Mouse (Mus musculus) CH12.LX (cell line): ENCODE measurements at regions not wholly inside any gene's neighbourhood (a gene's known extent, or its start where the extent isn't known, plus 50 kb on each side); places are given as distances from the start of the nearest gene placed in this dataset.

ENCODE experiments used
- DNase-seq: peaks from one replicate; pipeline ENCODE4 v3.0.0-alpha.2; 2013; ENCODE audit errors: extremely low read depth
- H3K27ac ChIP-seq: 2 replicates; pipeline ENCODE4 v1.5.1; 2012; ENCODE audit warnings: low read depth, mild to moderate bottlenecking, control low read depth, moderate library complexity; ENCODE audit not compliant: insufficient read depth
- H3K27me3 ChIP-seq: replicated peaks from 2 replicates; pipeline ENCODE3; 2012; ENCODE audit warnings: inconsistent platforms
- H3K36me3 ChIP-seq, 2 experiments: replicated peaks in 1 of 2; 2 replicates each; pipeline versions ENCODE3 to v1.6.1; 2012; ENCODE audit warnings: inconsistent platforms in 1 of 2, low read length in 1 of 2, mild to moderate bottlenecking in 1 of 2, mixed read lengths in 1 of 2, moderate library complexity in 1 of 2; ENCODE audit not compliant: control insufficient read depth in 1 of 2, insufficient read depth in 1 of 2
- H3K4me1 ChIP-seq, 2 experiments: 2 replicates each; pipeline ENCODE4 v1.6.1; 2012; ENCODE audit warnings: inconsistent platforms in 1 of 2, moderate library complexity in 1 of 2; ENCODE audit not compliant: insufficient read depth in 2 of 2, control insufficient read depth in 1 of 2
- H3K4me2 ChIP-seq: 2 replicates; pipeline ENCODE4 v1.6.1; 2012; ENCODE audit warnings: low read depth, mild to moderate bottlenecking, control low read depth; ENCODE audit not compliant: poor library complexity, insufficient read depth, severe bottlenecking
- H3K4me3 ChIP-seq, 3 experiments: fragments of 150-350 bp in 1 of 3; sonication (generic) in 1 of 3; replicated peaks in 1 of 3; 2 replicates each; pipeline versions ENCODE3 to v1.5.1; 2011 to 2012; ENCODE audit warnings: low read depth in 2 of 3, low read length in 2 of 3, mild to moderate bottlenecking in 2 of 3, moderate library complexity in 2 of 3, control low read depth in 1 of 3, improper control_type of control experiment in 1 of 3, inconsistent platforms in 1 of 3, mixed read lengths in 1 of 3; ENCODE audit not compliant: poor library complexity in 1 of 3
- H3K79me2 ChIP-seq: replicated peaks from 2 replicates; pipeline ENCODE4 v1.6.1; 2012; ENCODE audit warnings: mild to moderate bottlenecking, moderate library complexity; ENCODE audit not compliant: control insufficient read depth, poor library complexity, insufficient read depth, severe bottlenecking; ENCODE audit errors: extremely low read depth
- H3K9ac ChIP-seq: 2 replicates; pipeline ENCODE4 v1.6.1; 2012; ENCODE audit warnings: low read depth, mild to moderate bottlenecking, control low read depth, moderate library complexity; ENCODE audit not compliant: insufficient read depth
- H3K9me3 ChIP-seq: replicated peaks from 2 replicates; pipeline ENCODE3; 2012; ENCODE audit warnings: low read length, inconsistent platforms, mixed read lengths
- BHLHE40 ChIP-seq: IDR thresholded peaks from 2 replicates; pipeline ENCODE4 v1.6.1; 2011; ENCODE audit warnings: mild to moderate bottlenecking, low read depth, low read length, improper control_type of control experiment
- CTCF ChIP-seq, 2 experiments: IDR thresholded peaks in 1 of 2; conservative IDR thresholded peaks in 1 of 2; 2 replicates each; pipeline ENCODE4 v1.5.1; 2011 to 2012; ENCODE audit warnings: low read depth in 2 of 2, low read length in 2 of 2, improper control_type of control experiment in 1 of 2, inconsistent platforms in 1 of 2, mild to moderate bottlenecking in 1 of 2, moderate library complexity in 1 of 2
- E2F4 ChIP-seq: IDR thresholded peaks from 2 replicates; pipeline ENCODE4 v1.6.1; 2011; ENCODE audit warnings: low read depth, low read length, improper control_type of control experiment; ENCODE audit not compliant: insufficient replicate concordance
- EP300 ChIP-seq: IDR thresholded peaks from 2 replicates; pipeline ENCODE4 v1.6.1; 2011; ENCODE audit warnings: low read length, improper control_type of control experiment
- GABPA ChIP-seq: IDR thresholded peaks from 2 replicates; pipeline ENCODE4 v1.6.1; 2012; ENCODE audit warnings: low read depth, low read length, improper control_type of control experiment, inconsistent platforms; ENCODE audit not compliant: insufficient replicate concordance
- IRF4 ChIP-seq: IDR thresholded peaks from 2 replicates; pipeline ENCODE4 v1.6.1; 2014; ENCODE audit warnings: low read depth, mild to moderate bottlenecking, inconsistent platforms, low read length, improper control_type of control experiment
- JUN ChIP-seq: IDR thresholded peaks from 2 replicates; pipeline ENCODE4 v1.6.1; 2011; ENCODE audit warnings: low read depth, mild to moderate bottlenecking, low read length, improper control_type of control experiment, moderate library complexity; ENCODE audit not compliant: insufficient read depth
- JUND ChIP-seq: conservative IDR thresholded peaks from 2 replicates; pipeline ENCODE4 v1.6.1; 2011; ENCODE audit warnings: low read depth, low read length, improper control_type of control experiment
- KAT2A ChIP-seq: IDR thresholded peaks from 2 replicates; pipeline ENCODE4 v1.6.1; 2012; ENCODE audit warnings: low read length, improper control_type of control experiment, inconsistent platforms; ENCODE audit not compliant: insufficient replicate concordance
- MAX ChIP-seq: IDR thresholded peaks from 2 replicates; pipeline ENCODE4 v1.6.1; 2011; ENCODE audit warnings: low read length, improper control_type of control experiment
- MAZ ChIP-seq: IDR thresholded peaks from 2 replicates; pipeline ENCODE4 v1.6.1; 2012; ENCODE audit warnings: low read depth, mild to moderate bottlenecking, inconsistent platforms, low read length, improper control_type of control experiment, moderate library complexity
- MXI1 ChIP-seq: IDR thresholded peaks from 2 replicates; pipeline ENCODE4 v1.6.1; 2011; ENCODE audit warnings: mild to moderate bottlenecking, low read depth, low read length, improper control_type of control experiment
- MYC ChIP-seq: IDR thresholded peaks from 2 replicates; pipeline ENCODE4 v1.6.1; 2011; ENCODE audit warnings: low read depth, mild to moderate bottlenecking, improper control_type of control experiment, low read length
- NELFE ChIP-seq: IDR thresholded peaks from 2 replicates; pipeline ENCODE4 v1.6.1; 2011; ENCODE audit warnings: low read depth, low read length, improper control_type of control experiment
- NRF1 ChIP-seq: IDR thresholded peaks from 2 replicates; pipeline ENCODE4 v1.6.1; 2014; ENCODE audit warnings: low read depth, mild to moderate bottlenecking, inconsistent platforms, low read length, improper control_type of control experiment, moderate library complexity
- PAX5 ChIP-seq: IDR thresholded peaks from 2 replicates; pipeline ENCODE4 v1.6.1; 2012; ENCODE audit warnings: low read length, inconsistent platforms, mixed read lengths
- POLR2A ChIP-seq: IDR thresholded peaks from 2 replicates; pipeline ENCODE4 v1.6.1; 2011; ENCODE audit warnings: low read depth, mild to moderate bottlenecking, improper control_type of control experiment, low read length
- POLR2AphosphoS2 ChIP-seq: IDR thresholded peaks from 2 replicates; pipeline ENCODE4 v1.6.1; 2011; ENCODE audit warnings: low read depth, low read length, improper control_type of control experiment
- RAD21 ChIP-seq: IDR thresholded peaks from 2 replicates; pipeline ENCODE4 v1.6.1; 2011; ENCODE audit warnings: low read depth, mild to moderate bottlenecking, low read length, improper control_type of control experiment, moderate library complexity
- RCOR1 ChIP-seq: conservative IDR thresholded peaks from 2 replicates; pipeline ENCODE4 v1.6.1; 2012; ENCODE audit warnings: low read depth, mild to moderate bottlenecking, inconsistent platforms, low read length, improper control_type of control experiment
- SIN3A ChIP-seq: IDR thresholded peaks from 2 replicates; pipeline ENCODE4 v1.6.1; 2012; ENCODE audit warnings: low read length, improper control_type of control experiment, inconsistent platforms
- SMC3 ChIP-seq: IDR thresholded peaks from 2 replicates; pipeline ENCODE4 v1.6.1; 2011; ENCODE audit warnings: low read depth, low read length, improper control_type of control experiment
- TBP ChIP-seq: conservative IDR thresholded peaks from 2 replicates; pipeline ENCODE4 v1.6.1; 2011; ENCODE audit warnings: low read depth, low read length, improper control_type of control experiment
- UBTF ChIP-seq: IDR thresholded peaks from 2 replicates; pipeline ENCODE4 v1.6.1; 2012; ENCODE audit warnings: low read depth, mild to moderate bottlenecking, inconsistent platforms, low read length, improper control_type of control experiment, moderate library complexity
- USF2 ChIP-seq: conservative IDR thresholded peaks from 2 replicates; pipeline ENCODE4 v1.6.1; 2011; ENCODE audit warnings: low read depth, low read length, improper control_type of control experiment
- ZC3H11A ChIP-seq: IDR thresholded peaks from 2 replicates; pipeline ENCODE4 v1.6.1; 2012; ENCODE audit warnings: low read depth, mild to moderate bottlenecking, inconsistent platforms, low read length, improper control_type of control experiment
- ZKSCAN1 ChIP-seq: IDR thresholded peaks from 2 replicates; pipeline ENCODE4 v1.6.1; 2012; ENCODE audit warnings: low read depth, inconsistent platforms, low read length, improper control_type of control experiment, borderline replicate concordance
- ZMIZ1 ChIP-seq: IDR thresholded peaks from 2 replicates; pipeline ENCODE4 v1.6.1; 2012; ENCODE audit warnings: low read depth, mild to moderate bottlenecking, inconsistent platforms, low read length, improper control_type of control experiment
- dilution Hi-C: fragments of 300-500 bp; cut with MboI; formaldehyde crosslinking; loops from 2 replicates; pipeline ENCODE4 v1.14.3; 2020; ENCODE audit warnings: low sequenced_read_pairs; ENCODE audit not compliant: extremely low pct_unique_long_range_greater_than_20kb, extremely low pct_ligation_motif_present
- in situ Hi-C: fragments of 300-500 bp; cut with MboI; formaldehyde crosslinking; loops from 3 replicates; pipeline ENCODE4 v1.14.3; 2019; ENCODE audit warnings: low sequenced_read_pairs, low pct_ligation_motif_present, low pct_unique_long_range_greater_than_20kb, mixed read lengths

GRCm38 (mm10) chr2:51007409-51008250 is 141.3 kb downstream of the Rnd3 start:
- dilution Hi-C loops: no loop called here
- Histone ChIP-seq H3K27ac (no peak overlapping the region), H3K9me3 (no peaks in the 10 kb centered on the region), H3K27me3 (no peaks in the 10 kb centered on the region), H3K36me3 (no peaks in the 10 kb centered on the region), H3K4me2 (no peak overlapping the region), H3K9ac (no peak overlapping the region), H3K79me2 (no peaks in the 10 kb centered on the region), H3K4me1 (peaks cover 0 to 3% of the 10 kb centered on the region in 2 experiments; a peak in 1 of 4 replicates), H3K4me3 (no peak overlapping the region)
- in situ Hi-C loops: no loop called here
- TF ChIP-seq BHLHE40 (no peak), TBP (no peak), USF2 (no peak), PAX5 (no peak), CTCF (conservative IDR thresholded peaks at IDR 0.05 in 1 of 2, IDR thresholded peaks at IDR 0.05 in 1 of 2; ENCODE audit: low read depth in 2 of 2, low read length in 2 of 2) (no peak), EP300 (no peak), ZMIZ1 (no peak), KAT2A (no peak), POLR2A (no peak), RAD21 (no peak), RCOR1 (no peak), ZKSCAN1 (no peak), JUN (no peak), UBTF (no peak), ZC3H11A (no peak), GABPA (no peak), NRF1 (no peak), MYC (no peak), MAZ (no peak), MAX (no peak)
- no peak for DNase-seq

GRCm38 (mm10) chr2:51006818-51007217 is 142.1 kb downstream of the Rnd3 start:
- Histone ChIP-seq H3K9me3 (no peaks in the 10 kb centered on the region), H3K27ac (no peak overlapping the region), H3K4me1 (peaks cover 0 to 3% of the 10 kb centered on the region in 2 experiments; a peak in 1 of 4 replicates), H3K4me3 (no peak overlapping the region), H3K27me3 (no peaks in the 10 kb centered on the region), H3K9ac (no peak overlapping the region), H3K36me3 (no peaks in the 10 kb centered on the region), H3K79me2 (no peaks in the 10 kb centered on the region), H3K4me2 (no peak overlapping the region)
- TF ChIP-seq UBTF: no peak
- TF ChIP-seq POLR2A: no peak
- TF ChIP-seq KAT2A: no peak
- no peak for TF ChIP-seq ZC3H11A
- no peak for TF ChIP-seq POLR2AphosphoS2
- no peak for TF ChIP-seq SMC3
- TF ChIP-seq RCOR1: no peak
- TF ChIP-seq TBP: no peak
- TF ChIP-seq E2F4: no peak
- no peak for TF ChIP-seq NELFE
- TF ChIP-seq USF2: no peak
- no peak for TF ChIP-seq BHLHE40
- no peak for TF ChIP-seq EP300
- no peak for TF ChIP-seq SIN3A
- no peak for TF ChIP-seq JUND
- TF ChIP-seq NRF1: no peak
- no peak for TF ChIP-seq ZKSCAN1
- no peak for TF ChIP-seq CTCF (conservative IDR thresholded peaks at IDR 0.05 in 1 of 2, IDR thresholded peaks at IDR 0.05 in 1 of 2; ENCODE audit: low read depth in 2 of 2, low read length in 2 of 2)
- no peak for TF ChIP-seq MXI1
- no peak for TF ChIP-seq IRF4
- DNase-seq: no peak
- in situ Hi-C loops (no loop called here), dilution Hi-C loops (no loop called here)
